Mouse (Mus musculus) thymus, adult 2 months (tissue): ENCODE data around the gene Hamp.

ENCODE experiments used
- CTCF ChIP-seq: fragments of 200-500 bp; IDR thresholded peaks from 2 replicates; pipeline ENCODE4 v1.5.1; 2012; ENCODE audit warnings: mild to moderate bottlenecking, control low read depth, low read length, moderate library complexity, borderline replicate concordance; ENCODE audit not compliant: control insufficient read depth, poor library complexity, insufficient read depth; ENCODE audit errors: extremely low read depth
- POLR2A ChIP-seq: fragments of 200-500 bp; IDR thresholded peaks from 2 replicates; pipeline ENCODE4 v1.6.1; 2012; ENCODE audit warnings: mild to moderate bottlenecking, low read length, control low read depth, moderate library complexity; ENCODE audit not compliant: control insufficient read depth, poor library complexity, insufficient read depth; ENCODE audit errors: extremely low read depth

GRCm38 (mm10) chr7:30956357-30956751 is 12.5 kb upstream of the Hamp start:
- no peak for TF ChIP-seq CTCF
- TF ChIP-seq POLR2A: no peak
